Mouse (Mus musculus) heart, postnatal 25 days (tissue): ENCODE measurements around the gene Tcte1. TPM values are rescaled to one million over a fixed set of nuclear protein-coding genes. Genes with fewer than 3 reads are reported as not detected.

ENCODE experiments used
- DNase-seq: peaks from one replicate; pipeline ENCODE4 v3.0.0; 2022; ENCODE audit warnings: low spot score
- intact Hi-C: fragments of 180-260 bp; cut with DNase I; formaldehyde crosslinking; loops from one replicate; pipeline ENCODE4 v1.15.1; 2025
- total RNA-seq, 2 experiments: library from RNA; stranded (reverse); gene quantifications; 2 replicates each; pipeline ENCODE4 v1.2.3; 2021

Tcte1 gene
- not detected for total RNA-seq

DNA sequence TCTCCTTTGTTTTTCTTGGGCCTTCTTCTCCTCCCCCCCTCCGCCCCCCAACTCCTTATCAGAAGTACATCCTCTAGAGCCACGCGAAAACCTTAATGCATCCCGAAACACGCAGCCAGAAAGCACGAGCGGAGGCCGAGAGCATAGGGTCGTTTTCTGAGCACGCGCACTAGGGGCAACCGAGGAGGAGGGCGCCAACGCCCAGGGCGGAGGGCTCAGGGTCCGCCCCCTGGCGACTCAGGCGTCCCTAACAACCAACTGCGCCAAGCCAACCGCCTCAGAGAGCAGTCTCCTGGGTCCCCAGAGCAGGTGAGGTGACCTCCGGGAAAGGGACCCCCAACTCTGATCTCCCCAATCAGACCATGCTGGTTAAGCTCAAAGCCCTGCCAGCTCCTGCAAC is at the start of gene Tcte1:
Tcte1 (plus strand) TSS at position 172 of the 400 bp plus-strand sequence.
- DNase-seq: no peak
- intact Hi-C loops: no loop called here

GRCm38 (mm10) chr17:45473667-45474066 is 49.6 kb upstream of the Tcte1 start:
- intact Hi-C loops: no loop called here
- no peak for DNase-seq

- intact Hi-C loops: no loop called here
- no peak for DNase-seq
Observed at GRCm38 (mm10) chr17:45474146-45474545, 49.1 kb upstream of the Tcte1 start.

GRCm38 (mm10) chr17:45474669-45475465 is 48.4 kb upstream of the Tcte1 start, which contains the start of gene Spats1:
Gene Spats1 (minus strand): TSS chr17:45475415.
- intact Hi-C loops: no loop called here
- DNase-seq: peak; percentile 13

DNA sequence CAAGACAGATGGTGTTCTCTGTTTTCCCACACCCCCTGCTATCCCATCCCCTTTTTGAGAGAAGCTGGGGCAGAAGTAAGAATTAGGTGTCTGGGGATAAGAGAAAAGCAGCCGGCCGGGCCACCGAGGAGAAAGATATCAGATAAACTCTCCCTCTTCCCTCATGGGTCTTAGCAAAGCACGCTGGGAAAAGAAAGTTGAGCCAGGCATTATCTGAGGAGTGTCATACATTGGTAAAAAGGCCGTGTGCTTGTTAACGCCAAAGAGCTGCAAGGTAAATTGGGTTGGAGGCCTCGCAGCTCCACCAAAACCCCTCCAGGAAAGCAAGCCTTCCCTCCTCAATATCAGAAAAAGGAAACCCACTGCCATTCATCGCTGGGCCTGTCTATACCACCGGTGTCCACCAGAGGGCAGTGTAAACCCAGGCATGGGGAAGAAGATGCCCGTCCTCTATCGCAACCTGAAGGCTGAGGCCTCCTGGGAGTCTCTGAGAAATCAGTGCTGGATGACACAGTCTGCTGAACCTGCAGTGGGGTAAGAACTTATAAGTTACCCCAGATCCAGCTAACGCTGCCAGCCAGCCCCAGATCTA is 44.9 kb upstream of the Tcte1 start:
- peak; percentile 18 for DNase-seq
- intact Hi-C loops: loop anchor here (1.0 kb wide), 1 partner anchor 74 kb away; no protein-coding TSS in a partner anchor

GRCm38 (mm10) chr17:45480429-45480828 is 42.8 kb upstream of the Tcte1 start:
- no peak for DNase-seq
- intact Hi-C loops: no loop called here

- no peak for DNase-seq
- intact Hi-C loops: no loop called here
Observed at GRCm38 (mm10) chr17:45485581-45485980, 37.7 kb upstream of the Tcte1 start.

- no peak for DNase-seq
- intact Hi-C loops: no loop called here
Observed at GRCm38 (mm10) chr17:45487216-45487615, 36.0 kb upstream of the Tcte1 start.

DNA sequence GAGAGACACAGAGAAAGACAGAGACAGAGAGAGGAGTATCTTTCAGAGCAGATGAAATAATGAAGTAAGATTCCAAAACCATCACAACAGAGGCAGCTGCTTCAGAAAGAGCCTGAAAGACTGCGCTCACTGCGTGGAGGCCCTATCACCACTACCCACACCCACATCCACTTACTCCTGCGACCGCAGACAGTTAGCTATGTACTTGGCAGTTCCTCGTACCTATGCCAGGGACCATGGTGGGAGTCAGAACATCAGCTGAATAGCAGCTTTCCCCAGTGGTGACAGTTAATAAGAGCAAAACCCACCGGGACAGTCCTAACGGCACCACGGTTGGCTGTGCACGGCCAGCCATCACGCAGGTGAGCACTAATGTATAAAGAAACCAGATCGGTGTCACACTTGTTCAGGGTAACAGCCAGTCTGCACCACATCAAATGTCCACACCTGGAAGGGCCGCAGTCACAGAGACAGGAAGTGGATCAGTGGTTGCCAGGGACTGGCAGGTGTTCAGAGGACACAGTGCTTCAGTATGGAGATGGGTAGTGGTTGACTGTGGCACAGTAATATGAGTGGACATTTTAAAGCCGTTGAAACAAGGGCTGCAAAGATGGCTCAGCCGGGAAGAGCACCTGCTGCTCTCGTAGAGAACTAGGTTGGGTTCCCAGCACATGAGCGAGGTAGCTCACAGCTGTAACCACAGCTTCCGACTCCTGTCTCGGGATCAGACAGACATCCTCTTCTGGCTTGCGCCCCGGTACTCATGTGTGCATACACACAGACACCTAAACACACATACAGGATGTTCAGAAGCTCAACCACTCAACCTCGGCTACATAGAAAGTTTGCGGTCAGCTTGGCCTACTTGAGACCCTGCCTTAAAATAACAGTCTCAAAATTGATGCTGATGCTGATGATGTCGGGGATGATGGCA is 34.6 kb upstream of the Tcte1 start:
- intact Hi-C loops: no loop called here
- no peak for DNase-seq

DNA sequence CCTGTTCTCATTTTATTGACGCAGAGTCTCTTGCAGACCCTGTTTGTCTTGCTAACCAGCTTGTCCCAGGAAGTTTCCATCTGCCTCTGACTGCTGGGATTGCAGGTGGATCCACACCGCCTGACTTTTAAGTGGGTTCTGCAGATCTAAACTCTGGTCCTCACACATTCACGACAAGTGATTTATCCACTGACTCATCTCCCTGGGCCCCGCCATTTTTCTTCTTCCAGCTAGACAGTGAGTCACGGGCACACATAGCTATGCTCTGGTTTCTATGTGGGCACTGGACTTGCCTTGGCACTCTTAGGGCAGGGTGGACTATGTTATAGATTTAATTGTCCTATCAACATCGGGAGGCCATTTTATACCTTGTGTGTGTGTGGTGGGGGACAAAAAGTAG is 33.5 kb upstream of the Tcte1 start:
- no peak for DNase-seq
- intact Hi-C loops: no loop called here

DNA sequence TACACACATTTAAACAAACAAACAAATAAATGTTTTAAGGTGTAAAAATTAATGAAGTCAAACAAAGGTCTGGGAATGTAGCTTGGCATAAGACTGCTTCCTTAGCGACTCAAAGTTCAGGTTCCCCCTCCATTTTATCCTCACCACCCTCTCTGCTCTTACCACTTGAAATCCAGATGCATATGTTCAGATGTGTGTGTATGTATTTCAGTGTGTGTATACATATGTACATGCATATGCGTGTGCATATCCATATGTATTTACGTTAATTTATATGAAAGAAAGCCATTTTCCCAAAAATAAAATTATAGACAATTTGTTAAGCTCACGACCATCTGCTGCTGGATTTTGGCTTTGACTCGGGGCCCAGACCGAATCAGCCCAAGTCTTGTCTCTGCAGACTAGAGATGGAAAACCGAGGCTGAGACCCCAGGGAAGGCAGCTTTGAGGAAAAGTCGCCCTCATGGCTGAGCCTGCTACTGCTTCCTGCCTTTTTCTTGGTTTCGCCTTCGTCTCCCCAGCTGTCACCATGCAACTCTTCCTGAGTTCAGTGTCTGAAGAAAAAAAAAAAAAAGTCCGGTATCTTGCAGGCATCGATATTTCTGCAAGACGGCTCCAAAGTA is 32.6 kb upstream of the Tcte1 start:
- no peak for DNase-seq
- intact Hi-C loops: no loop called here

- intact Hi-C loops: no loop called here
- no peak for DNase-seq
Observed at GRCm38 (mm10) chr17:45495398-45495797, 27.8 kb upstream of the Tcte1 start.

GRCm38 (mm10) chr17:45498397-45498796 is 24.8 kb upstream of the Tcte1 start:
- DNase-seq: no peak
- intact Hi-C loops: no loop called here

- no peak for DNase-seq
- intact Hi-C loops: no loop called here
Observed at GRCm38 (mm10) chr17:45499516-45499915, 23.7 kb upstream of the Tcte1 start.

DNA sequence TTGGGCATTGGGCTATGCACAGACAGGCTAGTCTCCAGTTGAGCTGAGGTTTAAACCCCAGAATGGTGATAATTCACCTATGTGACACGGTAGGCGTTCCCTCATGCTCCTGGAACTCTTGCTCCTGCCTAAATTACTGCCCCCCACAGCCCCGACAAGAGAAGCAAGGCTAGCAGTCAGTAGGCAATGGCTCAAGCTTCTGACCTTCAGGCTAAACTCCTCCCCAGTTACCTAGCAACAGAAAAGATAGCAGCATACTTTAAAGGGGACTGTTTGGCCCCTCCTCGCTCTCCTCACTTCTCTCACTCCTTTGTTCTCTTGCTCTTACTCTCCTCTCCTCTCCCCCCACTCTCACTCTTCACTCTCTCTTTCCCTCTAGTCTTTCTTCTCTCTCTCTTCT is 22.3 kb upstream of the Tcte1 start:
- intact Hi-C loops: no loop called here
- no peak for DNase-seq

- no peak for DNase-seq
- intact Hi-C loops: no loop called here
Observed at GRCm38 (mm10) chr17:45502324-45502723, 20.9 kb upstream of the Tcte1 start.

- intact Hi-C loops: no loop called here
- DNase-seq: no peak
Observed at GRCm38 (mm10) chr17:45503301-45503973, 19.8 kb upstream of the Tcte1 start.

DNA sequence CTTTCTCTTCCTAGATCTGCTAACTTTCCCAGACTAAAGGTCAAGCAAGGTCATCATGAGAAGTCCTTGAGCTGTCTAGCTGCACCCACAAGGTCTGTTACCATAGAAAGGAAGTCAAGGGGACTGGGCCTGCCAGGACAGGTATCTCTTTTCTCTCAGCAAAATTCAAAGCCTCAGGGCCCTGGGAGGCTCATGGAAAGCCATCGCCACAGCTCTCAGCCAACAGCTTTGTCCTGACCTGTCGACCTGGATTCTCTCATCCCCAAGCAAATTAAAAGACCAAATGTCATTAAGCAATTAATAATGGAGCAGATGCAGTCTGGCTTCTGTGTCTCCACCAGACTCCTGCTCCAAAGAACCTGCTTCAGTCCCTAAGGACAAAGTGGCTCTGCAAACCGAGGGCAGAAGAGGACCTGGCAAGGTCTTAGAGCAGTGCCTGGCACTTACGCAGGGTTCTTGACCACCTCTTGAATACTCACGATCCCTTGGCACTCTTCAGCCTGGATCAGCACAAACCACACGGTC is 17.2 kb upstream of the Tcte1 start:
- DNase-seq: no peak
- intact Hi-C loops: no loop called here

- intact Hi-C loops: no loop called here
- DNase-seq: peak; percentile 84
Observed at GRCm38 (mm10) chr17:45506700-45507189, 16.5 kb upstream of the Tcte1 start, which contains the start of gene Aars2. Gene Aars2 (plus strand): TSS chr17:45506841.
